In the genomic region with DNA sequence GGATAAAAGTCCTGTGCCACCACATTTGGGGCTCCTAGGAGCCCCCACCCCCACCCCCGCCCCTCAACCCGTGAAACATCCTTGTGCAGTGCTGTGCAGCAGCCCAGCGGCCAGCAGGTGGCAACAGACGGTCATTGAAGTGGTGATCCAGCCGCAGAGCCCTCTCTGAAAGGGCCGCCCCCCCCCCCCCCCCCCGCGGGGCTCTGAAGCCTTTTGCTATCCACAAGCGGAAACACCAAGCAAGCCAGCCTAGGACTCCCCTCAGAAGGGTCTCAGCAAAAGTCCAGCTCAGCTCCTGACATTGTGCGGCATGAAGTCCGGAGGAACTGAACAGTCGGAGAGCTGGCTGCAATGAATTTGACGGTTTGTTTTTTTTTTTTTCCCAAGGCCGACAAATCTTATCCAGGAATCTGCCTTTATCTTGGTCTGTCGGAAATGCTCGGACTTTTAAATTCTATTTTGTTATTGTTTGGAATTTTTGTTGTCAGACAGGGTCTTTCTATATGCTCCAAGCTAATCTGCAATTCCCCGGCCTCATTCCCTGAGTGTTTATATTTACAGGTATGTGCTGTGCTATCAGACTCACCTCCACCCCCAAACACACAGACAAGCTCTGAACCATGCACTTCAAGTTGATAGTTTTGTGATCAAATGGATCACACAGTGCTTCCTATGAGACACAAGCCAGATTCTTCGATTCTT, we compare ENCODE assay signal across 7 mouse cellular contexts. TPM values are rescaled to one million over a fixed set of nuclear protein-coding genes. Genes with fewer than 3 reads are reported as not detected.
DNase-seq lines count a peak whose midpoint lies in the region; ATAC-seq lines count a peak whose summit lies in the region.

No protein-coding gene starts in this region.

- WGBS in hindbrain, embryonic 13.5 days: 4% methylated on average over 16 of the region's 18 CpGs

- peaks cover 14% of the 10 kb centered on the region for H3K4me1 ChIP-seq in hindbrain, embryonic 13.5 days (replicated peaks)

- no peak overlapping the region; the same call in 1 of the 2 replicates for H3K27ac ChIP-seq in hindbrain, embryonic 13.5 days

- peak overlapping the region; percentile 62 for H3K4me2 ChIP-seq in hindbrain, embryonic 13.5 days

- peaks cover 17% of the 10 kb centered on the region for H3K27me3 ChIP-seq in hindbrain, embryonic 13.5 days

- intact Hi-C loops in left cerebral cortex, postnatal 25 days (cut with DNase I): loop anchor here (2.0 to 5.0 kb wide), 2 partner anchors 72 to 158 kb away; no protein-coding TSS in a partner anchor

- DNase-seq in T-cell, adult 2 months (ENCODE audit: low spot score): peak; percentile 37
- peak; percentile 49 for DNase-seq in cerebellum, adult 9-10 months
- peak; percentile 67 to 82 for DNase-seq in frontal cortex, postnatal 36 days (ENCODE audit: low spot score in 2 of 2)
- peak; percentile 80 to 85 for DNase-seq in left cerebral cortex, postnatal 25 days (ENCODE audit: low spot score in 2 of 2)
- DNase-seq in right cerebral cortex, postnatal 25 days: peak; percentile 79

- ATAC-seq in hindbrain, embryonic 13.5 days (ENCODE audit: low FRiP score): peak; percentile 76
- ATAC-seq in megakaryocyte-erythroid progenitor cell, adult 5-6 weeks (replicated peaks; ENCODE audit: low FRiP score, low TSS enrichment, poor library complexity, severe bottlenecking): peak; percentile 81

- no peaks in the 10 kb centered on the region for H3K9me3 ChIP-seq in hindbrain, embryonic 13.5 days

- H3K4me3 ChIP-seq in hindbrain, embryonic 13.5 days: peak overlapping the region; percentile 40

- peak overlapping the region; percentile 60 for H3K9ac ChIP-seq in hindbrain, embryonic 13.5 days

- H3K36me3 ChIP-seq in hindbrain, embryonic 13.5 days: no peaks in the 10 kb centered on the region

RNA-seq across cellular contexts. Expression of a gene that starts 4.7 kb away (rescaled TPM):
- 0.40 and 0.45 TPM in 2 replicates for polyA plus RNA-seq in hindbrain, embryonic 13.5 days (2015; fragmentation: Nextera tagmentation; extraction: Ambion mirVana)
- under 1 TPM in 1 of 2 experiments, not detected in 1; 0.18 TPM for total RNA-seq in left cerebral cortex, postnatal 25 days (2021)
- total RNA-seq in megakaryocyte-erythroid progenitor cell, adult 5-6 weeks (2014; fragmentation: Nextera tagmentation): 0.28 TPM in 1 of 2 replicates, not detected in the other
- not detected in 2 replicates for total RNA-seq in megakaryocyte-erythroid progenitor cell, adult 5-6 weeks (2017)

RNA-seq across cellular contexts. Expression of a gene that starts 55.3 kb away (rescaled TPM):
- polyA plus RNA-seq in hindbrain, embryonic 13.5 days (2015; fragmentation: Nextera tagmentation; extraction: Ambion mirVana): 2.3 and 2.5 TPM in 2 replicates
- total RNA-seq in left cerebral cortex, postnatal 25 days (2021): 1 to 10 TPM; 7.0 to 8.4 TPM
- total RNA-seq in megakaryocyte-erythroid progenitor cell, adult 5-6 weeks (2014; fragmentation: Nextera tagmentation): 7.7 and 14.0 TPM in 2 replicates
- total RNA-seq in megakaryocyte-erythroid progenitor cell, adult 5-6 weeks (2017): 3.9 and 9.6 TPM in 2 replicates
